9 mouse cellular contexts compared by ENCODE assay signal in genomic region chr6:113795241-113795702, GRCm38 (mm10). TPM values are rescaled to one million over a fixed set of nuclear protein-coding genes. Genes with fewer than 3 reads are reported as not detected.
DNase-seq lines count a peak whose midpoint lies in the region; ATAC-seq and TF ChIP-seq lines count a peak whose summit lies in the region.
"Had no signal": no experiment of that assay in that cellular context is flagged by ENCODE, and none has a peak within 500 bp of the region (broad histone marks: within the 10 kb centered on the region; RNA-seq: fewer than 3 reads in every experiment).

No protein-coding gene starts in this region.

- H3K4me3 ChIP-seq in forebrain, embryonic 13.5 days, result no peak overlapping the region
- H3K4me3 ChIP-seq in heart, embryonic 14.5 days (ENCODE audit: control insufficient read depth in 1 of 2, insufficient read depth in 1 of 2, low read depth in 1 of 2, low read length in 2 of 2), result no peak overlapping the region
- no peak overlapping the region for H3K4me3 ChIP-seq in kidney, postnatal 0 days (replicated peaks; ENCODE audit: low read depth, low read length)
- H3K4me3 ChIP-seq: erythroblast, embryonic 14.5 days had no signal

- no peak overlapping the region for H3K9ac ChIP-seq in forebrain, embryonic 13.5 days
- H3K9ac ChIP-seq in heart, embryonic 14.5 days (ENCODE audit: low read length), result peak overlapping the region; percentile 22; the same call in 1 of the 2 replicates
- H3K9ac ChIP-seq in kidney, postnatal 0 days (ENCODE audit: low read depth, low read length), result no peak overlapping the region

- H3K27ac ChIP-seq in forebrain, embryonic 13.5 days, result peak overlapping the region; percentile 72
- peak overlapping the region; percentile 90 to 93 for H3K27ac ChIP-seq in heart, embryonic 14.5 days (replicated peaks in 1 of 2; ENCODE audit: control insufficient read depth in 1 of 2, insufficient read depth in 1 of 2, low read depth in 2 of 2, low read length in 2 of 2)
- H3K27ac ChIP-seq in kidney, postnatal 0 days, result no peak overlapping the region

- H3K4me2 ChIP-seq in forebrain, embryonic 13.5 days, result no peak overlapping the region
- peak overlapping the region; percentile 50 for H3K4me2 ChIP-seq in heart, embryonic 14.5 days (ENCODE audit: low read length)
- H3K4me2 ChIP-seq in kidney, postnatal 0 days (ENCODE audit: low read length), result no peak overlapping the region

- peak; percentile 45 for DNase-seq in layer of hippocampus, adult 9-11 months
- no peak for DNase-seq in layer of hippocampus, adult 9-10 months (ENCODE audit: low spot score)
- DNase-seq in kidney, postnatal 0 days (ENCODE audit: low spot score), result peak; percentile 90
- DNase-seq in lung, postnatal 14 days, result peak; percentile 70
- DNase-seq in right cerebral cortex, postnatal 36 days (ENCODE audit: low spot score in 2 of 2), result peak; percentile 41 to 43
- DNase-seq in spleen, postnatal 36 days (ENCODE audit: low spot score in 2 of 2), result no peak

- peaks cover 37% of the 10 kb centered on the region for H3K4me1 ChIP-seq in forebrain, embryonic 13.5 days
- H3K4me1 ChIP-seq in heart, embryonic 14.5 days (ENCODE audit: control insufficient read depth in 2 of 2, insufficient read depth in 2 of 2, low read length in 2 of 2), result peaks cover 22 to 31% of the 10 kb centered on the region in 2 experiments
- 0 out of 2 replicates have a peak, but pooled peaks cover 4% of the 10 kb centered on the region for H3K4me1 ChIP-seq in kidney, postnatal 0 days (replicated peaks; ENCODE audit: insufficient read depth, low read length)

- H3K36me3 ChIP-seq in forebrain, embryonic 13.5 days (ENCODE audit: poor library complexity, severe bottlenecking), result peaks cover 15% of the 10 kb centered on the region; the same call in 1 of the 2 replicates
- no peaks in the 10 kb centered on the region for H3K36me3 ChIP-seq in heart, embryonic 14.5 days (ENCODE audit: control insufficient read depth, insufficient read depth, low read length)
- no peaks in the 10 kb centered on the region for H3K36me3 ChIP-seq in kidney, postnatal 0 days (ENCODE audit: insufficient read depth, low read length)

- no peaks in the 10 kb centered on the region for H3K9me3 ChIP-seq in forebrain, embryonic 13.5 days (replicated peaks)
- no peaks in the 10 kb centered on the region for H3K9me3 ChIP-seq in heart, embryonic 14.5 days (ENCODE audit: control insufficient read depth, low read length)
- H3K9me3 ChIP-seq in kidney, postnatal 0 days (replicated peaks; ENCODE audit: low read length), result no peaks in the 10 kb centered on the region

- H3K27me3 ChIP-seq in forebrain, embryonic 13.5 days, result no peaks in the 10 kb centered on the region
- H3K27me3 ChIP-seq in heart, embryonic 14.5 days (ENCODE audit: control insufficient read depth, insufficient read depth, low read length), result no peaks in the 10 kb centered on the region
- H3K27me3 ChIP-seq in kidney, postnatal 0 days (ENCODE audit: insufficient read depth, low read length), result no peaks in the 10 kb centered on the region

- WGBS in forebrain, embryonic 13.5 days, result 6% methylated on average over 4 of the region's 4 CpGs
- 0% methylated on average over 4 of the region's 4 CpGs for WGBS in heart, embryonic 14.5 days
- 3% methylated on average over 4 of the region's 4 CpGs for WGBS in kidney, postnatal 0 days

- no peak for TF ChIP-seq CTCF in kidney, postnatal 0 days (IDR thresholded peaks at IDR 0.05; ENCODE audit: low read depth)

- peak; percentile 73 for ATAC-seq in forebrain, embryonic 13.5 days
- peak; percentile 94 for ATAC-seq in heart, embryonic 14.5 days (ENCODE audit: insufficient number of reproducible peaks, insufficient read depth, low FRiP score, low read depth)
- ATAC-seq in kidney, postnatal 0 days (replicated peaks; ENCODE audit: low FRiP score, low read depth), result peak; percentile 90

RNA-seq across cellular contexts. Expression of gene Sec13, which starts 54.7 kb away (rescaled TPM):
- 256 and 269 TPM in 2 replicates for polyA plus RNA-seq in forebrain, embryonic 13.5 days (2015; fragmentation: Nextera tagmentation; extraction: Ambion mirVana)
- polyA plus RNA-seq in heart, embryonic 14.5 days (2014; fragmentation: Nextera tagmentation; extraction: Ambion mirVana), result 186 and 211 TPM in 2 replicates
- polyA plus RNA-seq in kidney, postnatal 0 days (2015; fragmentation: Nextera tagmentation; extraction: Ambion mirVana), result 216 and 238 TPM in 2 replicates

Comparison
In these comparisons a context has a peak if more than half of its experiments do, and no peak if none do; other contexts are left out.
1. DNase-seq: peak in layer of hippocampus, adult 9-11 months (single experiment), kidney, postnatal 0 days (single experiment), lung, postnatal 14 days (single experiment) and right cerebral cortex, postnatal 36 days (2 of 2); none in layer of hippocampus, adult 9-10 months (single experiment) and spleen, postnatal 36 days (0 of 2).
2. Peak in every context shown above with its lines, with median percentiles within 50 percentile points of each other: ATAC-seq.